Mouse (Mus musculus): Measurements from ENCODE around the gene Ppp1r18. TPM values are rescaled to one million over a fixed set of nuclear protein-coding genes. Genes with fewer than 3 reads are reported as not detected.

Gene Ppp1r18
- total and polyA plus RNA-seq, 2 experiments from 2014 or later, result 14.1 to 33.0 TPM

- H3K9ac ChIP-seq (replicated peaks; ENCODE audit: low read length, poor library complexity, severe bottlenecking), result peak overlapping the region; percentile 69
- H3K27me3 ChIP-seq (ENCODE audit: insufficient read depth, low read length), result no peaks in the 10 kb centered on the region
- H3K4me2 ChIP-seq (ENCODE audit: low read depth, low read length, poor library complexity, severe bottlenecking), result peak overlapping the region; percentile 91
- H3K9me3 ChIP-seq (ENCODE audit: low read length), result no peaks in the 10 kb centered on the region
- peak overlapping the region; percentile 57 for H3K27ac ChIP-seq (ENCODE audit: low read depth, low read length)
- peak; percentile 21 for DNase-seq (ENCODE audit: low spot score)
- peaks cover 24% of the 10 kb centered on the region for H3K4me1 ChIP-seq (ENCODE audit: insufficient read depth, low read length)
- H3K36me3 ChIP-seq (ENCODE audit: insufficient read depth, low read length), result no peaks in the 10 kb centered on the region
- TF ChIP-seq CTCF (IDR thresholded peaks at IDR 0.05), result no peak
- ATAC-seq (ENCODE audit: low FRiP score), result no peak
- H3K4me3 ChIP-seq (ENCODE audit: low read depth, low read length), result peak overlapping the region; percentile 76
- WGBS, result 2% methylated on average over 7 of the region's 7 CpGs
These were observed 4.1 kb downstream of the Ppp1r18 start for GRCm38 (mm10) chr17:35869346-35870067.

- H3K36me3 ChIP-seq (ENCODE audit: insufficient read depth, low read length), result peaks cover 4% of the 10 kb centered on the region; the same call in 1 of the 2 replicates
- no peaks in the 10 kb centered on the region for H3K27me3 ChIP-seq (ENCODE audit: insufficient read depth, low read length)
- DNase-seq (ENCODE audit: low spot score), result no peak
- H3K27ac ChIP-seq (ENCODE audit: low read depth, low read length), result peak overlapping the region; percentile 57
- TF ChIP-seq CTCF (IDR thresholded peaks at IDR 0.05), result no peak
- H3K4me2 ChIP-seq (ENCODE audit: low read depth, low read length, poor library complexity, severe bottlenecking), result peak overlapping the region; percentile 91
- 69% methylated on average over 9 of the region's 9 CpGs for WGBS
- no peaks in the 10 kb centered on the region for H3K9me3 ChIP-seq (ENCODE audit: low read length)
- H3K9ac ChIP-seq (replicated peaks; ENCODE audit: low read length, poor library complexity, severe bottlenecking), result peak overlapping the region; percentile 69
- H3K4me1 ChIP-seq (ENCODE audit: insufficient read depth, low read length), result peaks cover 22% of the 10 kb centered on the region
- H3K4me3 ChIP-seq (ENCODE audit: low read depth, low read length), result peak overlapping the region; percentile 76
- no peak for ATAC-seq (ENCODE audit: low FRiP score)
These were observed 4.9 kb downstream of the Ppp1r18 start for GRCm38 (mm10) chr17:35870151-35870883.

- Histone ChIP-seq H3K4me2 (ENCODE audit: low read depth, low read length, poor library complexity, severe bottlenecking) (peak overlapping the region; percentile 91), H3K9ac (replicated peaks; ENCODE audit: low read length, poor library complexity, severe bottlenecking) (peak overlapping the region; percentile 69), H3K4me1 (ENCODE audit: insufficient read depth, low read length) (peaks cover 22% of the 10 kb centered on the region), H3K27me3 (ENCODE audit: insufficient read depth, low read length) (no peaks in the 10 kb centered on the region), H3K36me3 (ENCODE audit: insufficient read depth, low read length) (peaks cover 4% of the 10 kb centered on the region; the same call in 1 of the 2 replicates), H3K27ac (ENCODE audit: low read depth, low read length) (peak overlapping the region; percentile 57; the same call in 1 of the 2 replicates), H3K4me3 (ENCODE audit: low read depth, low read length) (peak overlapping the region; percentile 76; the same call in 1 of the 2 replicates), H3K9me3 (ENCODE audit: low read length) (no peaks in the 10 kb centered on the region)
- DNase-seq (ENCODE audit: low spot score) (no peak), ATAC-seq (ENCODE audit: low FRiP score) (no peak)
- WGBS, result 90% methylated on average over 8 of the region's 8 CpGs
- TF ChIP-seq CTCF (IDR thresholded peaks at IDR 0.05), result peak; percentile 72
These were observed 5.7 kb downstream of the Ppp1r18 start for GRCm38 (mm10) chr17:35870884-35871696.

- Histone ChIP-seq H3K36me3 (ENCODE audit: insufficient read depth, low read length) (peaks cover 4% of the 10 kb centered on the region; the same call in 1 of the 2 replicates), H3K4me1 (ENCODE audit: insufficient read depth, low read length) (peaks cover 17% of the 10 kb centered on the region; the same call in 1 of the 2 replicates), H3K27me3 (ENCODE audit: insufficient read depth, low read length) (no peaks in the 10 kb centered on the region), H3K4me2 (ENCODE audit: low read depth, low read length, poor library complexity, severe bottlenecking) (no peak overlapping the region), H3K9ac (replicated peaks; ENCODE audit: low read length, poor library complexity, severe bottlenecking) (no peak overlapping the region), H3K9me3 (ENCODE audit: low read length) (no peaks in the 10 kb centered on the region), H3K27ac (ENCODE audit: low read depth, low read length) (no peak overlapping the region), H3K4me3 (ENCODE audit: low read depth, low read length) (no peak overlapping the region)
- ATAC-seq (ENCODE audit: low FRiP score) (no peak), DNase-seq (ENCODE audit: low spot score) (peak; percentile 83)
- TF ChIP-seq CTCF (IDR thresholded peaks at IDR 0.05), result peak; percentile 90
- WGBS, result 31% methylated on average over 21 of the region's 21 CpGs
These were observed 8.6 kb downstream of the Ppp1r18 start for GRCm38 (mm10) chr17:35873774-35874519.

GRCm38 (mm10) chr17:35874721-35875120, 9.3 kb downstream of the Ppp1r18 start:
- no peak for TF ChIP-seq CTCF (IDR thresholded peaks at IDR 0.05)
- Histone ChIP-seq H3K27me3 (ENCODE audit: insufficient read depth, low read length) (no peaks in the 10 kb centered on the region), H3K27ac (ENCODE audit: low read depth, low read length) (no peak overlapping the region), H3K4me1 (ENCODE audit: insufficient read depth, low read length) (peaks cover 13% of the 10 kb centered on the region; the same call in 1 of the 2 replicates), H3K9ac (replicated peaks; ENCODE audit: low read length, poor library complexity, severe bottlenecking) (no peak overlapping the region), H3K4me3 (ENCODE audit: low read depth, low read length) (no peak overlapping the region), H3K4me2 (ENCODE audit: low read depth, low read length, poor library complexity, severe bottlenecking) (no peak overlapping the region), H3K36me3 (ENCODE audit: insufficient read depth, low read length) (peaks cover 4% of the 10 kb centered on the region; the same call in 1 of the 2 replicates), H3K9me3 (ENCODE audit: low read length) (no peaks in the 10 kb centered on the region)
- ATAC-seq (ENCODE audit: low FRiP score) (no peak), DNase-seq (ENCODE audit: low spot score) (no peak)
- 89% methylated on average over 6 of the region's 6 CpGs for WGBS
